Mouse (Mus musculus): ENCODE results near the gene Ccdc182. TPM values are rescaled to one million over a fixed set of nuclear protein-coding genes. Genes with fewer than 3 reads are reported as not detected.

The Ccdc182 gene
- total and polyA plus RNA-seq, 2 experiments from 2014 or later, result not detected

DNA sequence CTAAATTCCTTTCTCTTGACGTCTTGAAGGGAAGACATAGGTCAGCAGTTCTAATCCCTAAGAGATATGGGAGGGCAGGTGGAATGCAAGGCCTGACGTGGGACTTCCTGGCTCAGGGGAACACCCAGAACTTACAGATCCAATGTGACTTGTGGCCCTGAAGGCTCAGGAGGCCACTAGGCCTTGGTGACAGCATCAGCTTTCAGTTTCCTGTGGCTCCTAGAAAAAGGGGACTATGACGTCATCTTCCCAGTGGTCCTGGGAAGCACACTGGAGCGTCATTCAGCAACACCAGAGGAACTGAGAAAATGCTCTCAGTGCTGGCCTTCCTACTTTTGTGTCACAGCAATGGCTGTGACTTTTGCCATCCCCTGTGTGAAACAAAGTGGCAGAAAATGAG is 2.6 kb upstream of the Ccdc182 start:
- Histone ChIP-seq H3K4me1 (ENCODE audit: control insufficient read depth, insufficient read depth) (0 out of 2 replicates have a peak, but pooled peaks cover 10% of the 10 kb centered on the region), H3K27ac (ENCODE audit: low read depth) (no peak overlapping the region), H3K27me3 (ENCODE audit: control insufficient read depth, insufficient read depth, low read length) (no peaks in the 10 kb centered on the region), H3K9ac (replicated peaks; ENCODE audit: low read depth, low read length) (no peak overlapping the region), H3K4me2 (ENCODE audit: low read depth, low read length) (no peak overlapping the region), H3K4me3 (ENCODE audit: low read depth, low read length) (no peak overlapping the region), H3K36me3 (replicated peaks; ENCODE audit: control insufficient read depth, insufficient read depth, low read length) (no peaks in the 10 kb centered on the region), H3K9me3 (replicated peaks; ENCODE audit: control insufficient read depth, low read length) (no peaks in the 10 kb centered on the region)
- DNase-seq (ENCODE audit: low spot score), result no peak
- ATAC-seq (ENCODE audit: insufficient read depth, low read depth), result no peak
- TF ChIP-seq EP300 (IDR thresholded peaks at IDR 0.05; ENCODE audit: low read depth) (no peak), CTCF (IDR thresholded peaks at IDR 0.05; ENCODE audit: low read depth) (no peak)
- WGBS, result 56% methylated on average over 4 of the region's 4 CpGs

DNA sequence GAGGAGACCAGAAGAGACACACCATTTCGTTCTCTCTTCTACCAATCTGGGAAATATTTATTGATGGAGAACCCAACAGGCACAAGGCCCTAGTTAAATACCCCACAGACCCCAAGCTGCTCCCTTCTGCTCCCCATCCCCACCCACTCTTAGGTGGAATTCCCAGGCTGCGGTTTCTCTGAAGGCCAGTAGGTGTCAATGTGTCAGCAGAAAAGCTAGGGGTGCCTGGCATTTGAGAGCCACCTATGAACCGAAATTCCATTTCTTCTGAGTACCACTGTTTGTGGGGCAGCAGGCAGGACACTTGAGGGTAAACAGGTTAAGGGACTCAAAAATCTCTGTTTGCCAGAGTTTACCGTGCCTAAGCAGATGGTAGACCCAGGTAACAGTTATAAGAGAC is 2.2 kb upstream of the Ccdc182 start:
- Histone ChIP-seq H3K4me2 (ENCODE audit: low read depth, low read length) (no peak overlapping the region), H3K27me3 (ENCODE audit: control insufficient read depth, insufficient read depth, low read length) (no peaks in the 10 kb centered on the region), H3K4me1 (ENCODE audit: control insufficient read depth, insufficient read depth) (0 out of 2 replicates have a peak, but pooled peaks cover 9% of the 10 kb centered on the region), H3K36me3 (replicated peaks; ENCODE audit: control insufficient read depth, insufficient read depth, low read length) (no peaks in the 10 kb centered on the region), H3K27ac (ENCODE audit: low read depth) (no peak overlapping the region), H3K9me3 (replicated peaks; ENCODE audit: control insufficient read depth, low read length) (no peaks in the 10 kb centered on the region), H3K4me3 (ENCODE audit: low read depth, low read length) (no peak overlapping the region), H3K9ac (replicated peaks; ENCODE audit: low read depth, low read length) (no peak overlapping the region)
- TF ChIP-seq EP300 (IDR thresholded peaks at IDR 0.05; ENCODE audit: low read depth) (no peak), CTCF (IDR thresholded peaks at IDR 0.05; ENCODE audit: low read depth) (peak; percentile 76)
- DNase-seq (ENCODE audit: low spot score) (peak; percentile 37), ATAC-seq (ENCODE audit: insufficient read depth, low read depth) (peak; percentile 35; the same call in 1 of the 2 replicates)
- 31% methylated on average over 4 of the region's 4 CpGs for WGBS

DNA sequence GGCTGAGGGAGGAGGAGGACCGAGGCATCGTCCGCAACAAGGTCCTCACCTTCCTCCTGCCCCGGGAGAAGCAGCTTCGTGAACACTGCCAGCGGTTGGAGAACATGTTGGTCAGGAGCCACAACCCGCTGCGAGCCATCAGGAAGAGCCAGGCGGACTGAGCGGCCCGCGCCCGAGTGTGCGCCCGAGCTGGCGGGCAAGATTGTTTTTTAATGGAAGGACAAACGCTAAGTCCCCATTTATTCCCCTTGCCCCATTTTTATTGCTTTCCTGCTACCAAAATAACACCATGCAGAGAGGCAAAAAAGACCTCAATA is 494 bp downstream of the Ccdc182 start:
- Histone ChIP-seq H3K36me3 (replicated peaks; ENCODE audit: control insufficient read depth, insufficient read depth, low read length) (no peaks in the 10 kb centered on the region), H3K4me3 (ENCODE audit: low read depth, low read length) (no peak overlapping the region), H3K9ac (replicated peaks; ENCODE audit: low read depth, low read length) (no peak overlapping the region), H3K9me3 (replicated peaks; ENCODE audit: control insufficient read depth, low read length) (no peaks in the 10 kb centered on the region), H3K4me1 (ENCODE audit: control insufficient read depth, insufficient read depth) (0 out of 2 replicates have a peak, but pooled peaks cover 6% of the 10 kb centered on the region), H3K27me3 (ENCODE audit: control insufficient read depth, insufficient read depth, low read length) (no peaks in the 10 kb centered on the region), H3K4me2 (ENCODE audit: low read depth, low read length) (peak overlapping the region; percentile 9; the same call in 1 of the 2 replicates), H3K27ac (ENCODE audit: low read depth) (no peak overlapping the region)
- TF ChIP-seq EP300 (IDR thresholded peaks at IDR 0.05; ENCODE audit: low read depth), result no peak
- TF ChIP-seq CTCF (IDR thresholded peaks at IDR 0.05; ENCODE audit: low read depth), result no peak
- WGBS, result 51% methylated on average over 17 of the region's 17 CpGs
- DNase-seq (ENCODE audit: low spot score), result no peak
- ATAC-seq (ENCODE audit: insufficient read depth, low read depth), result no peak

DNA sequence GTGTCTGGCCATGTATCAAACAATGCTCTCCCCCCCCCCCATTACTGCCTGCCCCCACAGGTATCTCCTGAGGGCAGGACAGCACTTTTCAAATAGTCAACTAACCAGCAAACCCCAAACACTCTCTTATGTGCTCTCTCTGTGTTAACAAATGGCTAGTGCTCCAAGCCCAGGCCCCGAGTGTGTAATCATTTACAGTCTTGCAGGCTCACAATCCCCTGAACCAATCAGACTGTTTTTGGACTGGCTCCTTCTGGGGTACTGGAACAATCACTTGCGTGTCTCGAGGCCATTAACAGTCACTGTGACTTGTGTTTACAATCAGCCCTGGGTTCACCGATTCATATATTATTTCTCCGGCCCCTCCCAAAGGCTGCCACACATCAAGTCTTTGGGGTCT is 1.4 kb downstream of the Ccdc182 start:
- Histone ChIP-seq H3K9me3 (replicated peaks; ENCODE audit: control insufficient read depth, low read length) (no peaks in the 10 kb centered on the region), H3K4me1 (ENCODE audit: control insufficient read depth, insufficient read depth) (0 out of 2 replicates have a peak, but pooled peaks cover 6% of the 10 kb centered on the region)
- TF ChIP-seq EP300 (IDR thresholded peaks at IDR 0.05; ENCODE audit: low read depth) (no peak), CTCF (IDR thresholded peaks at IDR 0.05; ENCODE audit: low read depth) (no peak)

DNA sequence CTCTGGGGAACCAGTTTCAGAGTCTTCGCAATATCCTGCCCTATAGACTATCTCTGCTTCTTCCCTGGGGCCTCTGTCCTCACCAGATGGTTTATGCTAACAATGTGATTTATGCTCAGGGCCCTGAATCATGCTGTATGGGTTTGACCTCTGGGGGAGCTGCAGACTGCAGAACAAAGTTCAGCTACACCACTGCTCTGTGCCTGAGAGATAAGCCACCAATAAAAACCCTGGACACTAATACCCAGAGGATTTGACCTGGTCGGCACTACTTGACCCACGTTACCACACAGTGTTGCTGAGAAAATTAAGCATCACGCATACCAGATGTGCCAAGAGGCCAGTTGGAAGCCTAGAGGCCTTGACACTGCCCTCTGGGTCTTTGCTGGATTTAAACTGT is 3.7 kb downstream of the Ccdc182 start:
- Histone ChIP-seq H3K9me3 (replicated peaks; ENCODE audit: control insufficient read depth, low read length) (no peaks in the 10 kb centered on the region), H3K27me3 (ENCODE audit: control insufficient read depth, insufficient read depth, low read length) (no peaks in the 10 kb centered on the region), H3K4me2 (ENCODE audit: low read depth, low read length) (no peak overlapping the region), H3K4me3 (ENCODE audit: low read depth, low read length) (no peak overlapping the region), H3K4me1 (ENCODE audit: control insufficient read depth, insufficient read depth) (0 out of 2 replicates have a peak, but pooled peaks cover 6% of the 10 kb centered on the region), H3K9ac (replicated peaks; ENCODE audit: low read depth, low read length) (no peak overlapping the region), H3K27ac (ENCODE audit: low read depth) (no peak overlapping the region), H3K36me3 (replicated peaks; ENCODE audit: control insufficient read depth, insufficient read depth, low read length) (no peaks in the 10 kb centered on the region)
- peak; percentile 63 for ATAC-seq (ENCODE audit: insufficient read depth, low read depth)
- DNase-seq (ENCODE audit: low spot score), result peak; percentile 47
- peak; percentile 49 for TF ChIP-seq CTCF (IDR thresholded peaks at IDR 0.05; ENCODE audit: low read depth)
- no peak for TF ChIP-seq EP300 (IDR thresholded peaks at IDR 0.05; ENCODE audit: low read depth)
- 69% methylated on average over 4 of the region's 4 CpGs for WGBS

More for the DNA sequence above, 1.4 kb downstream of the Ccdc182 start:
- H3K9ac ChIP-seq (replicated peaks; ENCODE audit: low read depth, low read length), result no peak overlapping the region
- H3K4me2 ChIP-seq (ENCODE audit: low read depth, low read length), result no peak overlapping the region
- ATAC-seq (ENCODE audit: insufficient read depth, low read depth) (no peak), DNase-seq (ENCODE audit: low spot score) (no peak)
- no peak overlapping the region for H3K4me3 ChIP-seq (ENCODE audit: low read depth, low read length)
- no peaks in the 10 kb centered on the region for H3K36me3 ChIP-seq (replicated peaks; ENCODE audit: control insufficient read depth, insufficient read depth, low read length)
- H3K27me3 ChIP-seq (ENCODE audit: control insufficient read depth, insufficient read depth, low read length), result no peaks in the 10 kb centered on the region
- 90% methylated on average over 5 of the region's 5 CpGs for WGBS
- no peak overlapping the region for H3K27ac ChIP-seq (ENCODE audit: low read depth)

DNA sequence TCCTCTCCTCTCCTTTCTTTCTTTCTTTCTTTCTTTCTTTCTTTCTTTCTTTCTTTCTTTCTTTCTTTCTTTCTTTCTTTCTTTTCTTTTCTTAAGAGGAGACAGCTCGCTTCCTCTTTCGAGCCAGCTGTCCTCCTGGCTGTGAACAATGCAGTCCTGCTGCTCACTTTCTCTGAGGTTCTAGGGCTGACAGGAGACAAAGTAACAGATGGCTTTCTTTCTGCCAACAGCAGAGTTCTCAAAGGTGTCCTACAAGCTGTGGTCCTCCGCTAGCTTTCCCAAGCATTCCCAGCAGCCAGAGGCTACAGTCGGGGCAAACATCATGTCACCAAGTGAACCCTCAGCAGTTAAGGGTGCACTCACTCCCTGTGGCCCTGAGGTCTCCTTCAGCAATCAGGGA is 5.5 kb downstream of the Ccdc182 start:
- ATAC-seq (ENCODE audit: insufficient read depth, low read depth), result no peak

More for the DNA sequence above, 5.5 kb downstream of the Ccdc182 start:
- no peaks in the 10 kb centered on the region for H3K27me3 ChIP-seq (ENCODE audit: control insufficient read depth, insufficient read depth, low read length)
- TF ChIP-seq EP300 (IDR thresholded peaks at IDR 0.05; ENCODE audit: low read depth), result no peak
- TF ChIP-seq CTCF (IDR thresholded peaks at IDR 0.05; ENCODE audit: low read depth), result no peak
- WGBS, result 70% methylated on average over 4 of the region's 4 CpGs
- H3K27ac ChIP-seq (ENCODE audit: low read depth), result no peak overlapping the region
- H3K4me1 ChIP-seq (ENCODE audit: control insufficient read depth, insufficient read depth), result no peaks in the 10 kb centered on the region
- no peak overlapping the region for H3K4me3 ChIP-seq (ENCODE audit: low read depth, low read length)
- no peaks in the 10 kb centered on the region for H3K36me3 ChIP-seq (replicated peaks; ENCODE audit: control insufficient read depth, insufficient read depth, low read length)
- H3K9ac ChIP-seq (replicated peaks; ENCODE audit: low read depth, low read length), result no peak overlapping the region
- H3K9me3 ChIP-seq (replicated peaks; ENCODE audit: control insufficient read depth, low read length), result no peaks in the 10 kb centered on the region
- no peak for DNase-seq (ENCODE audit: low spot score)
- H3K4me2 ChIP-seq (ENCODE audit: low read depth, low read length), result no peak overlapping the region
